Mouse (Mus musculus) intestine, postnatal 0 days (tissue): ENCODE measurements around the gene Hspb3. TPM values are rescaled to one million over a fixed set of nuclear protein-coding genes. Genes with fewer than 3 reads are reported as not detected.

Experiments used
- ATAC-seq: fragments of 200-750 bp; cut with Nextera tagmentation; 2 replicates; pipeline ENCODE4 v1.8.0; 2017; ENCODE audit warnings: mild to moderate bottlenecking, moderate TSS enrichment, moderate library complexity
- H3K27ac ChIP-seq: fragments of 300-500 bp; sonication (generic); 2 replicates; pipeline ENCODE4 v1.5.1; 2014; ENCODE audit warnings: mild to moderate bottlenecking, low read depth, low read length, moderate library complexity
- H3K27me3 ChIP-seq: fragments of 300-500 bp; sonication (generic); replicated peaks from 2 replicates; pipeline ENCODE4 v1.6.1; 2014; ENCODE audit warnings: low read length, mixed read lengths; ENCODE audit not compliant: control insufficient read depth, insufficient read depth
- H3K36me3 ChIP-seq: fragments of 300-500 bp; sonication (generic); 2 replicates; pipeline ENCODE4 v1.6.1; 2014; ENCODE audit warnings: mild to moderate bottlenecking, moderate library complexity; ENCODE audit not compliant: control insufficient read depth, insufficient read depth
- H3K4me1 ChIP-seq: fragments of 300-500 bp; sonication (generic); replicated peaks from 2 replicates; pipeline ENCODE4 v1.6.1; 2014; ENCODE audit warnings: antibody characterized with exemption, low read length, mixed read lengths; ENCODE audit not compliant: control insufficient read depth, insufficient read depth
- H3K4me2 ChIP-seq: fragments of 300-500 bp; sonication (generic); replicated peaks from 2 replicates; pipeline ENCODE4 v1.6.1; 2014; ENCODE audit warnings: low read depth, mild to moderate bottlenecking, moderate library complexity
- H3K4me3 ChIP-seq: fragments of 300-500 bp; sonication (generic); 2 replicates; pipeline ENCODE4 v1.5.1; 2014; ENCODE audit warnings: low read depth, low read length
- H3K9ac ChIP-seq: fragments of 300-500 bp; sonication (generic); 2 replicates; pipeline ENCODE4 v1.6.1; 2014; ENCODE audit warnings: mild to moderate bottlenecking, low read depth, low read length
- H3K9me3 ChIP-seq: fragments of 300-500 bp; sonication (generic); 2 replicates; pipeline ENCODE4 v1.6.1; 2016; ENCODE audit warnings: mixed run types; ENCODE audit not compliant: control insufficient read depth
- CTCF ChIP-seq: sonication (generic); IDR thresholded peaks from 2 replicates; pipeline ENCODE4 v1.5.1; 2016; ENCODE audit warnings: low read depth, mild to moderate bottlenecking, control low read depth, antibody characterized with exemption, moderate library complexity
- WGBS: fragments of 180-500 bp; shearing (Covaris S2); extraction: QIAGEN DNeasy Blood & Tissue Kit; methylation state at CpG from one replicate; pipeline ENCODE4 v1.1.7; 2014; 5-methylcytosine and 5-hydroxymethylcytosine counted together
- polyA plus RNA-seq: library from polyadenylated mRNA; unstranded; fragments of >200 nt; fragmentation: Nextera tagmentation; extraction: Ambion mirVana; gene quantifications from 2 replicates; pipeline ENCODE4 v1.2.1, GENCODE M21; 2015

Hspb3 gene
- polyA plus RNA-seq, 1 experiment from 2014 or later = 0.25 TPM

DNA sequence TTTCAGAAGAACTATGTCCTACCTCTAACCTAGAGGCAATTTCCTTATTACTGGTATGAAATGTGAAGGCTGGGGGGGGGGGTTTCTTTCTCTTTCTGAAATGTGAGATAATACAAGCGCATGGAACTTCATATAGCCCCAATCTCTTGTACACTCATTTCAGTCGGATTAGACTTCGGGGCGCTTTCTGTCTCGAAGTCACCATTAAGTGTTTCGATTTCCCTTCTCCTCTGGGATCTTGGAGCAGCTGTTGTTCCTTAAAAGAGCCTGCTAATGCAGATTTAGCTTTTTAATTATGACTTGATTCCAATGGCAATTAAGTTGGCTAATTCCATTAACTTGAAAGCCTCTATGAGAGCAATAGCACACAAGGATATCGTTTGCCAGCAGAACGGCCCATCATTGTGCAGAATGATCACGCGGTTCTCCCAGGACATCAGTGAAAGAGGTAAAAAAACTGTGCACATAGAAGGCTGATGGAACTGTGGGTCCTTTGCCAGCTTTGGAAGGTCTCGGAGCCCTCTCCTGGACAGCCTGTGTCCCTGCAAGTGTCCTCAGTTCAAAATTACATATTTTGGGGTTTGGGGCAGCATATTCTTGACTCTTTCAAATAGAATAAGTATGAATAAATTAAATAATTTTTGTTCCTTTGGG lies 22.4 kb downstream of the Hspb3 start:
- no peak overlapping the region for H3K27ac ChIP-seq
- H3K9me3 ChIP-seq = no peaks in the 10 kb centered on the region
- no peak overlapping the region for H3K4me3 ChIP-seq
- peak; percentile 60 for TF ChIP-seq CTCF
- no peak overlapping the region for H3K4me2 ChIP-seq
- H3K9ac ChIP-seq = no peak overlapping the region
- H3K36me3 ChIP-seq = no peaks in the 10 kb centered on the region
- H3K4me1 ChIP-seq = no peaks in the 10 kb centered on the region
- H3K27me3 ChIP-seq = no peaks in the 10 kb centered on the region
- 76% methylated on average over 11 of the region's 11 CpGs for WGBS
- ATAC-seq = no peak

DNA sequence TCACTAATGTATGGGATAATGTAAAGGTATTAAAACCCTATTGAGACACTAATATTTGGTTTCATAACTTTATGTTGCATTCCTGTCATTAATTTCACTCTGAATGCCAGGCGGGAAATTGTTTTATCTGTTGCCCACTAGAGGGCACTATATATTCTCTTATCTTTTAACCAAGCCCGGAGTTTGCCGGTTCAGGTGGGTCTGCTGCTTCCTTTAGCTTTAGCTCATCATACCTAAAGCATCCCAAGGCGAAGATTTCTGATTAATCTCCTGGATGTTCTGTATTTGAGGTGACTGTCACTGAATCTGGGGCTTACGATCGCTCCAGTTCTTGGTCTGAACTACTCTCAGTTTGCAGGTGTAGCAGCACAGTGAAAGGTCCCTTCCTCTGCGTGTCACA lies 24.6 kb downstream of the Hspb3 start:
- H3K4me1 ChIP-seq = no peaks in the 10 kb centered on the region
- 31% methylated on average over 7 of the region's 7 CpGs for WGBS

DNA sequence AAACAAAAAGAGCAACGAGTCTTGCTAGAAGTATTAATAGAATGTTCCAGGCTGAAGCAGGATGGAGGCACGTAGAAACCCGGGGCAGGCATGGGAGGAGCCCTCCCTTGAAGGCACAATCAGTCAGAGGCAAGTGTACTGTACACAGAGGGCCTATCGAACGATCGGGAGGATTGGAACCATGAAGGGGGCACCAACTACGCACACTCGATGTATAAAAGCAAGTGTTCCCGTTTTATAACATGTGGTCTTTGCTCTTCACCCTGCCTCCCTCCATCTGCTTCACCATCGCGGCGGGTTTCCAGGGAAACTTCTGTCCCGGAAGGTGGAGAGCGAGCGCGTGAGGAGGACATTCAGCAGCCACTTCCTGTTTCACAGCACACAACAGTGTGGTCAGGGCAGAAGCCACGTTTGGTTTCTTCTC lies 27.7 kb downstream of the Hspb3 start:
- no peaks in the 10 kb centered on the region for H3K9me3 ChIP-seq
- no peak overlapping the region for H3K9ac ChIP-seq
- no peaks in the 10 kb centered on the region for H3K27me3 ChIP-seq
- no peaks in the 10 kb centered on the region for H3K36me3 ChIP-seq
- H3K4me1 ChIP-seq = no peaks in the 10 kb centered on the region
- TF ChIP-seq CTCF = no peak
- ATAC-seq = no peak
- H3K4me3 ChIP-seq = no peak overlapping the region
- WGBS = 73% methylated on average over 17 of the region's 17 CpGs
- H3K4me2 ChIP-seq = no peak overlapping the region
- no peak overlapping the region for H3K27ac ChIP-seq

More for the DNA sequence above, 24.6 kb downstream of the Hspb3 start:
- no peak overlapping the region for H3K4me3 ChIP-seq
- no peaks in the 10 kb centered on the region for H3K36me3 ChIP-seq
- H3K27me3 ChIP-seq = no peaks in the 10 kb centered on the region
- no peak overlapping the region for H3K4me2 ChIP-seq
- H3K9ac ChIP-seq = no peak overlapping the region
- ATAC-seq = no peak
- TF ChIP-seq CTCF = peak; percentile 71
- no peak overlapping the region for H3K27ac ChIP-seq
- H3K9me3 ChIP-seq = no peaks in the 10 kb centered on the region

DNA sequence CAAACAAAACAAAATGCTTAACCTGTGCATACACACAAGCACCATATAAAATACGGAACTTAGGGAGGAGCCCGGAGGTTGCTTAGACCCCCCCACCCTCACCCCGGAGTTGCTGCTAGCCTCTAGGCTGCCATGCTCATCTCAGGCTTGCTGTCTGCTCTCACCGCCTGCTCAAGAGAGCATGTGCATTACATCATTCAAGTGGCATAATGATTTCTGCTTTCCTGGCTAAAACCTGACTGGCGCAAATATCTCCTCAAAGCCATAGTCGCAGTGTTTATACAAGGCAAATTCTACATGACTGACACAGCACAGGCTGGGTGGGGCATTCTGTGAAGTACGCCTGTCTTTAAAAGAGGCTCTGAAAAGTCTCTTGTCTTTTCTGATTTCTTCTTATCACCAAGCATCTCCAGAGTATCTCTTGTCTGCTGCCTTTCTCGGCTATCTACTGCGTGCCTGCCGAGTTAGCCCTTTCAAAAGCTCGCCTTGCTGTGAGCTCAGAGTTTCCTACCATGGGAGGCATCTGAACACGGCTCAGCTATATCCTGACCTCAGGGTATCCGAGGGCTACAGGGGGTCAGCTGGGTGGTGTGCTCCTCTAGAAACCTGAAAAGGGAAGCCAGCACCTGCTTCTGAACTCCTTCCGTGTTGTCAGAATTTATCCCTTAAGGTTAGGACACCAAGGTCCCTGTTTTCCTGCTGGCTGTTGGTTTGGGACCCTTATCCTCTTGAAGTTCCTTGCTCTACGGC lies 28.6 kb downstream of the Hspb3 start:
- H3K36me3 ChIP-seq = no peaks in the 10 kb centered on the region
- TF ChIP-seq CTCF = no peak
- no peak overlapping the region for H3K27ac ChIP-seq
- no peaks in the 10 kb centered on the region for H3K27me3 ChIP-seq
- H3K9me3 ChIP-seq = no peaks in the 10 kb centered on the region
- no peak overlapping the region for H3K9ac ChIP-seq
- 61% methylated on average over 15 of the region's 15 CpGs for WGBS
- no peak overlapping the region for H3K4me3 ChIP-seq
- ATAC-seq = no peak
- no peaks in the 10 kb centered on the region for H3K4me1 ChIP-seq
- no peak overlapping the region for H3K4me2 ChIP-seq

DNA sequence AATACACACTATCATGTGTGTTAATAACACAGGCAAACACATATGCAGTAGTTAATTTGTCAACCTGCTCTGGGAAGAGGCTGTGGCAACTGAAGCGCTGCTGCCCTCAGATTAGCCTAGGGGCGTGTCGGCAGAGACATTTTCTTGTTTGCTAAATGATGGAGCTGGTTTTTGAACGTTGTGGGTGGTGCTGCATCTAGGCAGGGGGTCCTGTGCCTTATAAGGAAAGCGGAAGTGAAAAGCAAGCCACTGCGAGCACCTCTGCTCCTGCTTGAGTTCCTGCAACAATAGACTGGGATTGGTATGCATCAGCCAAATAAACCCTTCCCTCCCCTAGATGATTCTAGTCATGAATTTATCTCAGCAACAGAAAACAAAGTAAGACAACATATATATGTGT lies 31.0 kb downstream of the Hspb3 start:
- no peak overlapping the region for H3K4me2 ChIP-seq
- no peak overlapping the region for H3K9ac ChIP-seq
- WGBS = 49% methylated on average over 6 of the region's 6 CpGs
- no peak overlapping the region for H3K4me3 ChIP-seq
- H3K27me3 ChIP-seq = no peaks in the 10 kb centered on the region
- H3K36me3 ChIP-seq = no peaks in the 10 kb centered on the region
- no peaks in the 10 kb centered on the region for H3K4me1 ChIP-seq
- no peak for TF ChIP-seq CTCF
- H3K27ac ChIP-seq = no peak overlapping the region
- no peaks in the 10 kb centered on the region for H3K9me3 ChIP-seq
- no peak for ATAC-seq

DNA sequence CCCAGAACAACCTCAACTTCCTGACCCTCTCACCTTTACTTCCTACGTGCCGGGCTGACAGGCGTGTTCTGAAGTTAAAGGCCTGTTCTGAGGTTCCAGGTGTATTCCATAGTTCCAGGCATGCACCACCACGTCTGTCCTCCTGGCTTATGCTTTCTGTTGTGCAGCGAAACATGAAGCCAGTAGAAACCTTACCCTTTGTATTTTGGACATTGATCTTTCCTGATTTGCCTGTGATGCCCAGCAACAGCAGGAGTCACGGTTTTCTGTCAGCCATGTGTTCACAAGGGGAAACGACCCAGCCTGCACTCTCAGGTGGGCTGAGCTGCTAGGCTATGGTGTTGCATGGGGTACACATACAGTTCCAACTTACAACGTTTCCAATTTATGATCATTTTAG lies 35.9 kb downstream of the Hspb3 start:
- H3K9me3 ChIP-seq = no peaks in the 10 kb centered on the region
- WGBS = 71% methylated on average over 8 of the region's 8 CpGs
- no peak for TF ChIP-seq CTCF
- no peaks in the 10 kb centered on the region for H3K36me3 ChIP-seq
- H3K4me2 ChIP-seq = no peak overlapping the region
- no peak overlapping the region for H3K9ac ChIP-seq
- H3K27ac ChIP-seq = no peak overlapping the region
- H3K4me3 ChIP-seq = no peak overlapping the region
- H3K4me1 ChIP-seq = no peaks in the 10 kb centered on the region
- ATAC-seq = no peak
- H3K27me3 ChIP-seq = no peaks in the 10 kb centered on the region
